Mouse (Mus musculus): ENCODE results near the gene Hepacam. TPM values are rescaled to one million over a fixed set of nuclear protein-coding genes. Genes with fewer than 3 reads are reported as not detected.

Hepacam gene
- total and polyA plus RNA-seq, 3 experiments = 0.01 to 0.04 TPM; not detected in 1

GRCm38 (mm10) chr9:37351266-37351665 is 15.9 kb upstream of the Hepacam start:
- H3K27ac ChIP-seq (ENCODE audit: control insufficient read depth, low read depth, low read length) = no peak overlapping the region
- no peaks in the 10 kb centered on the region for H3K9me3 ChIP-seq (replicated peaks; ENCODE audit: insufficient read depth, low read length)
- H3K79me2 ChIP-seq (ENCODE audit: control insufficient read depth, insufficient read depth, low read length, poor library complexity) = peaks cover 10% of the 10 kb centered on the region; the same call in 1 of the 2 replicates
- no peak for DNase-seq (ENCODE audit: low read depth, low spot score)
- no peak overlapping the region for H3K9ac ChIP-seq (ENCODE audit: control insufficient read depth, low read depth, low read length, poor library complexity, severe bottlenecking)
- H3K36me3 ChIP-seq (ENCODE audit: control insufficient read depth in 1 of 2, insufficient read depth in 2 of 2, low read length in 2 of 2) = peaks cover 0 to 7% of the 10 kb centered on the region in 2 experiments; a peak in 2 of 4 replicates
- no peaks in the 10 kb centered on the region for H3K27me3 ChIP-seq (ENCODE audit: control insufficient read depth in 1 of 2, insufficient read depth in 2 of 2, low read length in 2 of 2)
- peaks cover 0 to 5% of the 10 kb centered on the region in 2 experiments; a peak in 1 of 4 replicates for H3K4me1 ChIP-seq (ENCODE audit: control insufficient read depth in 1 of 2, insufficient read depth in 2 of 2, low read length in 2 of 2)
- no peak for TF ChIP-seq CHD2 (IDR thresholded peaks at IDR 0.05; ENCODE audit: low read length)
- TF ChIP-seq ZMIZ1 (IDR thresholded peaks at IDR 0.05; ENCODE audit: low read depth, low read length) = no peak
- TF ChIP-seq MXI1 (IDR thresholded peaks at IDR 0.05; ENCODE audit: low read depth, low read length) = no peak
- TF ChIP-seq POLR2AphosphoS5 (IDR thresholded peaks at IDR 0.05; ENCODE audit: borderline replicate concordance, low read depth, low read length) = no peak
- TF ChIP-seq POLR2A (IDR thresholded peaks at IDR 0.05; ENCODE audit: control insufficient read depth in 1 of 2, insufficient read depth in 1 of 2, low read depth in 1 of 2, low read length in 2 of 2, poor library complexity in 1 of 2) = no peak
- TF ChIP-seq MEF2A (IDR thresholded peaks at IDR 0.05; ENCODE audit: extremely low read depth, insufficient replicate concordance, low read depth, low read length, poor library complexity, severe bottlenecking) = no peak
- TF ChIP-seq GABPA (IDR thresholded peaks at IDR 0.05; ENCODE audit: low read depth, low read length) = no peak
- no peak for TF ChIP-seq TBP (IDR thresholded peaks at IDR 0.05; ENCODE audit: low read depth, low read length)
- TF ChIP-seq BHLHE40 (IDR thresholded peaks at IDR 0.05; ENCODE audit: borderline replicate concordance, low read depth, low read length) = no peak
- no peak for TF ChIP-seq MAZ (IDR thresholded peaks at IDR 0.05; ENCODE audit: low read depth, low read length)
- no peak for TF ChIP-seq POLR2AphosphoS2 (IDR thresholded peaks at IDR 0.05; ENCODE audit: low read length)
- no peak for TF ChIP-seq MYC (IDR thresholded peaks at IDR 0.05; ENCODE audit: low read depth, low read length)
- no peak for TF ChIP-seq GATA1 (IDR thresholded peaks at IDR 0.05; ENCODE audit: low read depth, low read length)
- no peak overlapping the region for H3K4me3 ChIP-seq (ENCODE audit: control insufficient read depth in 1 of 2, insufficient read depth in 1 of 2, low read depth in 2 of 2, low read length in 2 of 2)

GRCm38 (mm10) chr9:37354485-37354884 is 12.7 kb upstream of the Hepacam start:
- Histone ChIP-seq H3K36me3 (ENCODE audit: control insufficient read depth in 1 of 2, insufficient read depth in 2 of 2, low read length in 2 of 2) (no peaks in the 10 kb centered on the region; a peak in 1 of 4 replicates), H3K27ac (ENCODE audit: control insufficient read depth, low read depth, low read length) (no peak overlapping the region), H3K27me3 (ENCODE audit: control insufficient read depth in 1 of 2, insufficient read depth in 2 of 2, low read length in 2 of 2) (no peaks in the 10 kb centered on the region), H3K4me3 (ENCODE audit: control insufficient read depth in 1 of 2, insufficient read depth in 1 of 2, low read depth in 2 of 2, low read length in 2 of 2) (no peak overlapping the region), H3K79me2 (ENCODE audit: control insufficient read depth, insufficient read depth, low read length, poor library complexity) (no peaks in the 10 kb centered on the region), H3K9me3 (replicated peaks; ENCODE audit: insufficient read depth, low read length) (no peaks in the 10 kb centered on the region), H3K4me1 (ENCODE audit: control insufficient read depth in 1 of 2, insufficient read depth in 2 of 2, low read length in 2 of 2) (no peaks in the 10 kb centered on the region), H3K9ac (ENCODE audit: control insufficient read depth, low read depth, low read length, poor library complexity, severe bottlenecking) (no peak overlapping the region)
- no peak for DNase-seq (ENCODE audit: low read depth, low spot score)
- no peak for TF ChIP-seq ETS1 (IDR thresholded peaks at IDR 0.05; ENCODE audit: low read depth, low read length)
- TF ChIP-seq POLR2AphosphoS5 (IDR thresholded peaks at IDR 0.05; ENCODE audit: borderline replicate concordance, low read depth, low read length) = no peak
- TF ChIP-seq BHLHE40 (IDR thresholded peaks at IDR 0.05; ENCODE audit: borderline replicate concordance, low read depth, low read length) = no peak
- no peak for TF ChIP-seq GATA1 (IDR thresholded peaks at IDR 0.05; ENCODE audit: low read depth, low read length)
- no peak for TF ChIP-seq TAL1 (IDR thresholded peaks at IDR 0.05; ENCODE audit: low read length)
